ENCODE assay signal across 26 mouse cellular contexts in genomic region chrX:164459205-164459878, GRCm38 (mm10). TPM values are rescaled to one million over a fixed set of nuclear protein-coding genes. Genes with fewer than 3 reads are reported as not detected.
A peak's percentile ranks its signal among the peaks of the same experiment; 100 is the strongest.
DNase-seq lines count a peak whose midpoint lies in the region; ATAC-seq and TF ChIP-seq lines count a peak whose summit lies in the region.
"Had no signal": no experiment of that assay in that cellular context is flagged by ENCODE, and none has a peak within 500 bp of the region (broad histone marks: within the 10 kb centered on the region; RNA-seq: fewer than 3 reads in every experiment).

No protein-coding gene starts in this region.

- TF ChIP-seq EP300 in stomach, postnatal 0 days (optimal IDR thresholded peaks at IDR 0.05) = no peak

- WGBS in kidney, embryonic 15.5 days = 68% methylated on average over 6 of the region's 6 CpGs
- WGBS in liver, embryonic 16.5 days (ENCODE audit: insufficient replicate concordance) = 45% methylated on average over 6 of the region's 6 CpGs
- 67% methylated on average over 6 of the region's 6 CpGs for WGBS in liver, embryonic 11.5 days
- WGBS in stomach, postnatal 0 days = 61% methylated on average over 6 of the region's 6 CpGs

- no peak overlapping the region for H3K9ac ChIP-seq in kidney, embryonic 15.5 days
- no peak overlapping the region for H3K9ac ChIP-seq in liver, embryonic 16.5 days (ENCODE audit: low read depth, low read length)
- no peak overlapping the region for H3K9ac ChIP-seq in liver, embryonic 11.5 days (ENCODE audit: low read depth, low read length)
- no peak overlapping the region for H3K9ac ChIP-seq in stomach, postnatal 0 days (ENCODE audit: low read length)
- H3K9ac ChIP-seq: forebrain, embryonic 15.5 days; heart, embryonic 12.5 days; hindbrain, embryonic 12.5 days; lung, embryonic 15.5 days; midbrain, embryonic 12.5 days had no signal

- no peaks in the 10 kb centered on the region for H3K36me3 ChIP-seq in kidney, embryonic 15.5 days
- no peaks in the 10 kb centered on the region for H3K36me3 ChIP-seq in liver, embryonic 16.5 days (ENCODE audit: control insufficient read depth, insufficient read depth)
- no peaks in the 10 kb centered on the region for H3K36me3 ChIP-seq in liver, embryonic 11.5 days (ENCODE audit: control insufficient read depth, insufficient read depth, low read length)
- no peaks in the 10 kb centered on the region for H3K36me3 ChIP-seq in stomach, postnatal 0 days (ENCODE audit: control insufficient read depth, insufficient read depth, low read length)
- H3K36me3 ChIP-seq: forebrain, embryonic 15.5 days; heart, embryonic 12.5 days; hindbrain, embryonic 12.5 days; lung, embryonic 15.5 days; midbrain, embryonic 12.5 days had no signal

- no peaks in the 10 kb centered on the region for H3K4me1 ChIP-seq in kidney, embryonic 15.5 days
- no peaks in the 10 kb centered on the region for H3K4me1 ChIP-seq in liver, embryonic 16.5 days (ENCODE audit: control insufficient read depth, low read depth, low read length)
- H3K4me1 ChIP-seq in liver, embryonic 11.5 days (replicated peaks; ENCODE audit: control insufficient read depth, insufficient read depth, low read length) = no peaks in the 10 kb centered on the region
- H3K4me1 ChIP-seq in stomach, postnatal 0 days (replicated peaks; ENCODE audit: control insufficient read depth, insufficient read depth) = no peaks in the 10 kb centered on the region
- H3K4me1 ChIP-seq: forebrain, embryonic 15.5 days; heart, embryonic 12.5 days; hindbrain, embryonic 12.5 days; lung, embryonic 15.5 days; midbrain, embryonic 12.5 days had no signal

- no peak overlapping the region for H3K4me3 ChIP-seq in kidney, embryonic 15.5 days (replicated peaks)
- H3K4me3 ChIP-seq in liver, embryonic 16.5 days (ENCODE audit: low read depth, low read length) = no peak overlapping the region
- no peak overlapping the region for H3K4me3 ChIP-seq in liver, embryonic 11.5 days (ENCODE audit: low read depth, low read length)
- no peak overlapping the region for H3K4me3 ChIP-seq in stomach, postnatal 0 days (ENCODE audit: low read depth, low read length)
- H3K4me3 ChIP-seq: forebrain, embryonic 15.5 days; heart, embryonic 12.5 days; hindbrain, embryonic 12.5 days; lung, embryonic 15.5 days; midbrain, embryonic 12.5 days had no signal

- no peak overlapping the region for H3K27ac ChIP-seq in kidney, embryonic 15.5 days
- no peak overlapping the region for H3K27ac ChIP-seq in liver, embryonic 16.5 days (ENCODE audit: low read length)
- H3K27ac ChIP-seq in liver, embryonic 11.5 days (ENCODE audit: low read depth, low read length) = no peak overlapping the region
- H3K27ac ChIP-seq in stomach, postnatal 0 days (replicated peaks) = no peak overlapping the region
- H3K27ac ChIP-seq: forebrain, embryonic 15.5 days; hindbrain, embryonic 12.5 days; lung, embryonic 15.5 days; midbrain, embryonic 12.5 days had no signal

- peaks cover 10% of the 10 kb centered on the region; the same call in 1 of the 2 replicates for H3K27me3 ChIP-seq in kidney, embryonic 15.5 days
- no peaks in the 10 kb centered on the region for H3K27me3 ChIP-seq in liver, embryonic 16.5 days (ENCODE audit: control insufficient read depth, insufficient read depth, low read depth, low read length)
- H3K27me3 ChIP-seq in liver, embryonic 11.5 days (replicated peaks; ENCODE audit: control insufficient read depth, insufficient read depth, low read length) = no peaks in the 10 kb centered on the region
- H3K27me3 ChIP-seq in stomach, postnatal 0 days (ENCODE audit: control insufficient read depth, insufficient read depth, low read length) = no peaks in the 10 kb centered on the region
- H3K27me3 ChIP-seq: forebrain, embryonic 15.5 days; heart, embryonic 12.5 days; hindbrain, embryonic 12.5 days; lung, embryonic 15.5 days; midbrain, embryonic 12.5 days had no signal

- no peak for ATAC-seq in kidney, embryonic 15.5 days (replicated peaks; ENCODE audit: low FRiP score)
- peak; percentile 60; the same call in 1 of the 2 replicates for ATAC-seq in liver, embryonic 16.5 days (ENCODE audit: low read depth)
- ATAC-seq in liver, embryonic 11.5 days (replicated peaks; ENCODE audit: low FRiP score) = no peak
- no peak for ATAC-seq in stomach, postnatal 0 days (ENCODE audit: low FRiP score, low TSS enrichment)
- ATAC-seq: CD4-positive, CD25-positive, alpha-beta regulatory T cell, adult 4 months; forebrain, embryonic 15.5 days had no signal

- no peaks in the 10 kb centered on the region for H3K9me3 ChIP-seq in kidney, embryonic 15.5 days (replicated peaks)
- H3K9me3 ChIP-seq in liver, embryonic 16.5 days (replicated peaks; ENCODE audit: control insufficient read depth, low read length) = no peaks in the 10 kb centered on the region
- H3K9me3 ChIP-seq in liver, embryonic 11.5 days (ENCODE audit: control insufficient read depth, low read length) = no peaks in the 10 kb centered on the region
- no peaks in the 10 kb centered on the region for H3K9me3 ChIP-seq in stomach, postnatal 0 days (ENCODE audit: control insufficient read depth, low read length)
- H3K9me3 ChIP-seq: forebrain, embryonic 15.5 days; heart, embryonic 12.5 days; hindbrain, embryonic 12.5 days; lung, embryonic 15.5 days; midbrain, embryonic 12.5 days had no signal

- peak; percentile 32; the same call in 1 of the 2 replicates for TF ChIP-seq CTCF in stomach, postnatal 0 days (IDR thresholded peaks at IDR 0.05; ENCODE audit: low read depth)

- no peak overlapping the region for H3K4me2 ChIP-seq in kidney, embryonic 15.5 days
- no peak overlapping the region for H3K4me2 ChIP-seq in liver, embryonic 16.5 days (ENCODE audit: low read depth, low read length)
- H3K4me2 ChIP-seq in liver, embryonic 11.5 days = no peak overlapping the region
- no peak overlapping the region for H3K4me2 ChIP-seq in stomach, postnatal 0 days (replicated peaks; ENCODE audit: low read depth)
- H3K4me2 ChIP-seq: forebrain, embryonic 15.5 days; heart, embryonic 12.5 days; hindbrain, embryonic 12.5 days; lung, embryonic 15.5 days; midbrain, embryonic 12.5 days had no signal

- peak; percentile 13 for DNase-seq in adrenal gland, adult 2 months
- no peak for DNase-seq in adrenal gland, postnatal 4 days (ENCODE audit: low spot score in 2 of 2)
- DNase-seq in kidney, adult 9 months = peak; percentile 24
- no peak for DNase-seq in liver, embryonic 11.5 days (ENCODE audit: low spot score)
- no peak for DNase-seq in stomach, postnatal 0 days (ENCODE audit: low spot score)
- DNase-seq in adrenal gland, adult 18-20 months (ENCODE audit: low spot score in 2 of 2) = no peak
- DNase-seq: cerebellum, postnatal 10 days; embryo, embryonic 11 days; heart, postnatal 14 days; retina, postnatal 1 day; thymus, postnatal 14 days had no signal

RNA-seq across cellular contexts. Expression of gene Asb11, which starts 22.5 kb away (rescaled TPM):
- under 1 TPM in 1 of 2 experiments, not detected in 1; 0.20 TPM for total RNA-seq in adrenal gland, adult 2 months (2021)
- 0.08 and 0.13 TPM in 2 replicates for polyA plus RNA-seq in adrenal gland, adult 2 months (2012; rRNA removed)
- under 1 TPM in 1 of 2 experiments, not detected in 1; 0.62 TPM for total RNA-seq in adrenal gland, postnatal 4 days (2021)
- 0.15 TPM in 1 of 2 replicates, not detected in the other for polyA plus RNA-seq in kidney, embryonic 15.5 days (2015; fragmentation: Nextera tagmentation; extraction: Ambion mirVana)
- 0.08 and 0.11 TPM in 2 replicates for polyA plus RNA-seq in liver, embryonic 16.5 days (2015; fragmentation: Nextera tagmentation; extraction: Ambion mirVana)
- polyA plus RNA-seq in liver, embryonic 11.5 days (2014; fragmentation: Nextera tagmentation; extraction: Ambion mirVana) = not detected in 2 replicates
- polyA plus RNA-seq in stomach, postnatal 0 days (2015; fragmentation: Nextera tagmentation; extraction: Ambion mirVana) = 1.0 and 1.4 TPM in 2 replicates
- under 1 TPM; 0.42 to 0.46 TPM for total RNA-seq in adrenal gland, adult 18-20 months (2021)
- total RNA-seq: monocyte, adult 5-6 weeks had no signal
- polyA plus RNA-seq: brain, embryonic 14.5 days; CD4-positive, CD25-positive, alpha-beta regulatory T cell, adult 4 months; hindbrain, embryonic 12.5 days; midbrain, embryonic 12.5 days; neural tube, embryonic 11.5 days had no signal

RNA-seq across cellular contexts. Expression of gene Piga, which starts 39.8 kb away (rescaled TPM):
- 10 to 100 TPM in 1 of 2 experiments, 1 to 10 TPM in 1; 5.1 to 10.9 TPM for total RNA-seq in adrenal gland, adult 2 months (2021)
- 1.1 and 1.4 TPM in 2 replicates for polyA plus RNA-seq in adrenal gland, adult 2 months (2012; rRNA removed)
- 10 to 100 TPM; 12.0 to 14.2 TPM for total RNA-seq in adrenal gland, postnatal 4 days (2021)
- 13.8 and 14.0 TPM in 2 replicates for polyA plus RNA-seq in kidney, embryonic 15.5 days (2015; fragmentation: Nextera tagmentation; extraction: Ambion mirVana)
- 10.5 and 12.3 TPM in 2 replicates for polyA plus RNA-seq in liver, embryonic 16.5 days (2015; fragmentation: Nextera tagmentation; extraction: Ambion mirVana)
- 28.1 and 31.9 TPM in 2 replicates for polyA plus RNA-seq in liver, embryonic 11.5 days (2014; fragmentation: Nextera tagmentation; extraction: Ambion mirVana)
- polyA plus RNA-seq in stomach, postnatal 0 days (2015; fragmentation: Nextera tagmentation; extraction: Ambion mirVana) = 5.6 TPM in 2 replicates
- 10 to 100 TPM in 1 of 2 experiments, 1 to 10 TPM in 1; 5.1 to 13.2 TPM for total RNA-seq in adrenal gland, adult 18-20 months (2021)

RNA-seq across cellular contexts. Expression of gene Asb9, which starts 46.8 kb away (rescaled TPM):
- total RNA-seq in adrenal gland, adult 2 months (2021) = not detected
- not detected in 2 replicates for polyA plus RNA-seq in adrenal gland, adult 2 months (2012; rRNA removed)
- total RNA-seq in adrenal gland, postnatal 4 days (2021) = 1 to 10 TPM in 1 of 2 experiments, not detected in 1; 3.5 TPM
- polyA plus RNA-seq in kidney, embryonic 15.5 days (2015; fragmentation: Nextera tagmentation; extraction: Ambion mirVana) = 14.7 and 15.2 TPM in 2 replicates
- 0.11 TPM in 1 of 2 replicates, not detected in the other for polyA plus RNA-seq in liver, embryonic 16.5 days (2015; fragmentation: Nextera tagmentation; extraction: Ambion mirVana)
- polyA plus RNA-seq in liver, embryonic 11.5 days (2014; fragmentation: Nextera tagmentation; extraction: Ambion mirVana) = 0.25 and 0.38 TPM in 2 replicates
- polyA plus RNA-seq in stomach, postnatal 0 days (2015; fragmentation: Nextera tagmentation; extraction: Ambion mirVana) = not detected in 2 replicates
- not detected for total RNA-seq in adrenal gland, adult 18-20 months (2021)
- total RNA-seq: gastrocnemius, postnatal 4 days; heart, postnatal 14 days; layer of hippocampus, postnatal 25 days; left cerebral cortex, postnatal 25 days; monocyte, adult 5-6 weeks had no signal
- polyA plus RNA-seq: CD4-positive, CD25-positive, alpha-beta regulatory T cell, adult 4 months; forebrain, embryonic 15.5 days; heart, embryonic 12.5 days; intestine, embryonic 14.5 days; lung, embryonic 15.5 days had no signal

Comparison
In these comparisons a context has a peak if more than half of its experiments do, and no peak if none do; other contexts are left out.
1. DNase-seq: peak in adrenal gland, adult 2 months (single experiment) and kidney, adult 9 months (single experiment); none in adrenal gland, postnatal 4 days (0 of 2), liver, embryonic 11.5 days (single experiment), stomach, postnatal 0 days (single experiment) and adrenal gland, adult 18-20 months (0 of 2).
2. RNA of gene Asb9, which starts 46.8 kb away (polyA plus RNA-seq): 14.7 to 15.2 TPM in kidney, embryonic 15.5 days; 0.25 to 0.38 TPM in liver, embryonic 11.5 days, 0.11 TPM in liver, embryonic 16.5 days, not detected in adrenal gland, adult 2 months and not detected in stomach, postnatal 0 days; every median in the first group is over 10 times any median in the second.